Mouse (Mus musculus): ENCODE results near the gene Tff2. TPM values are rescaled to one million over a fixed set of nuclear protein-coding genes. Genes with fewer than 3 reads are reported as not detected.

Tff2 gene
- polyA plus RNA-seq, 1 experiment from 2014 or later, result not detected

- Histone ChIP-seq H3K27me3 (replicated peaks) (no peaks in the 10 kb centered on the region), H3K9ac (replicated peaks) (no peak overlapping the region), H3K9me3 (replicated peaks) (no peaks in the 10 kb centered on the region), H3K27ac (replicated peaks) (no peak overlapping the region), H3K36me3 (no peaks in the 10 kb centered on the region), H3K4me2 (no peak overlapping the region), H3K4me3 (replicated peaks) (no peak overlapping the region), H3K4me1 (no peaks in the 10 kb centered on the region)
- no peak for ATAC-seq (ENCODE audit: low FRiP score)
- WGBS, result 81% methylated on average over 15 of the region's 15 CpGs
Measured at GRCm38 (mm10) chr17:31133776-31134175, 10.3 kb downstream of the Tff2 start.

GRCm38 (mm10) chr17:31131269-31131821 is 12.7 kb downstream of the Tff2 start:
- Histone ChIP-seq H3K4me1 (no peaks in the 10 kb centered on the region), H3K9me3 (replicated peaks) (no peaks in the 10 kb centered on the region), H3K36me3 (no peaks in the 10 kb centered on the region), H3K27me3 (replicated peaks) (no peaks in the 10 kb centered on the region), H3K4me3 (replicated peaks) (no peak overlapping the region), H3K9ac (replicated peaks) (no peak overlapping the region), H3K27ac (replicated peaks) (no peak overlapping the region), H3K4me2 (no peak overlapping the region)
- no peak for ATAC-seq (ENCODE audit: low FRiP score)
- 89% methylated on average over 10 of the region's 10 CpGs for WGBS

- no peak within 1 kb of the TSS for H3K27ac ChIP-seq (replicated peaks)
- no peak within 1 kb of the TSS for H3K4me2 ChIP-seq
- no peaks in the 10 kb centered on the region for H3K27me3 ChIP-seq (replicated peaks)
- no peak within 1 kb of the TSS for H3K4me3 ChIP-seq (replicated peaks)
- no peaks in the 10 kb centered on the region for H3K36me3 ChIP-seq
- H3K4me1 ChIP-seq, result peaks cover 3% of the 10 kb centered on the region; the same call in 1 of the 2 replicates
- no peaks in the 10 kb centered on the region for H3K9me3 ChIP-seq (replicated peaks)
- 9% methylated on average over 2 of the region's 2 CpGs for WGBS
- no peak for ATAC-seq (ENCODE audit: low FRiP score)
- no peak within 1 kb of the TSS for H3K9ac ChIP-seq (replicated peaks)
Measured at GRCm38 (mm10) chr17:31129452-31129851, 14.6 kb downstream of the Tff2 start, which contains the start of gene Tff3. Gene Tff3, minus strand, starts transcription at chr17:31129646.

- no peaks in the 10 kb centered on the region for H3K36me3 ChIP-seq
- H3K4me3 ChIP-seq (replicated peaks), result no peak overlapping the region
- no peak overlapping the region for H3K9ac ChIP-seq (replicated peaks)
- H3K27me3 ChIP-seq (replicated peaks), result no peaks in the 10 kb centered on the region
- peaks cover 3% of the 10 kb centered on the region; the same call in 1 of the 2 replicates for H3K4me1 ChIP-seq
- H3K4me2 ChIP-seq, result no peak overlapping the region
- ATAC-seq (ENCODE audit: low FRiP score), result no peak
- WGBS, result 91% methylated on average over 9 of the region's 9 CpGs
- no peak overlapping the region for H3K27ac ChIP-seq (replicated peaks)
- no peaks in the 10 kb centered on the region; the same call in 1 of the 2 replicates for H3K9me3 ChIP-seq (replicated peaks)
Measured at GRCm38 (mm10) chr17:31128708-31129318, 15.3 kb downstream of the Tff2 start.

- ATAC-seq (ENCODE audit: low FRiP score), result no peak
- peaks cover 3% of the 10 kb centered on the region; the same call in 1 of the 2 replicates for H3K4me1 ChIP-seq
- H3K9ac ChIP-seq (replicated peaks), result no peak overlapping the region
- H3K27ac ChIP-seq (replicated peaks), result no peak overlapping the region
- H3K27me3 ChIP-seq (replicated peaks), result no peaks in the 10 kb centered on the region
- WGBS, result 50% methylated on average over 9 of the region's 9 CpGs
- H3K9me3 ChIP-seq (replicated peaks), result no peaks in the 10 kb centered on the region; the same call in 1 of the 2 replicates
- H3K4me2 ChIP-seq, result no peak overlapping the region
- H3K36me3 ChIP-seq, result no peaks in the 10 kb centered on the region
- no peak overlapping the region for H3K4me3 ChIP-seq (replicated peaks)
Measured at GRCm38 (mm10) chr17:31125548-31126266, 18.4 kb downstream of the Tff2 start.

- H3K27me3 ChIP-seq (replicated peaks), result no peaks in the 10 kb centered on the region
- H3K4me1 ChIP-seq, result peaks cover 3% of the 10 kb centered on the region; the same call in 1 of the 2 replicates
- H3K4me3 ChIP-seq (replicated peaks), result no peak overlapping the region
- no peak overlapping the region for H3K4me2 ChIP-seq
- no peak for ATAC-seq (ENCODE audit: low FRiP score)
- H3K27ac ChIP-seq (replicated peaks), result no peak overlapping the region
- H3K36me3 ChIP-seq, result 0 out of 2 replicates have a peak, but pooled peaks cover 3% of the 10 kb centered on the region
- WGBS, result 10% methylated on average over 8 of the region's 8 CpGs
- H3K9me3 ChIP-seq (replicated peaks), result no peaks in the 10 kb centered on the region; the same call in 1 of the 2 replicates
- no peak overlapping the region for H3K9ac ChIP-seq (replicated peaks)
Measured at GRCm38 (mm10) chr17:31121975-31122374, 22.1 kb downstream of the Tff2 start.

GRCm38 (mm10) chr17:31119429-31119828 is 24.7 kb downstream of the Tff2 start:
- H3K4me1 ChIP-seq, result no peaks in the 10 kb centered on the region

GRCm38 (mm10) chr17:31117946-31118345 is 26.1 kb downstream of the Tff2 start:
- Histone ChIP-seq H3K4me2 (no peak overlapping the region), H3K27me3 (replicated peaks) (no peaks in the 10 kb centered on the region), H3K4me3 (replicated peaks) (no peak overlapping the region), H3K4me1 (no peaks in the 10 kb centered on the region), H3K9ac (replicated peaks) (no peak overlapping the region), H3K27ac (replicated peaks) (no peak overlapping the region), H3K36me3 (peaks cover 28% of the 10 kb centered on the region), H3K9me3 (replicated peaks) (no peaks in the 10 kb centered on the region)
- 87% methylated on average over 5 of the region's 5 CpGs for WGBS
- no peak for ATAC-seq (ENCODE audit: low FRiP score)

More at GRCm38 (mm10) chr17:31119429-31119828, 24.7 kb downstream of the Tff2 start:
- Histone ChIP-seq H3K4me3 (replicated peaks) (no peak overlapping the region), H3K27me3 (replicated peaks) (no peaks in the 10 kb centered on the region), H3K9ac (replicated peaks) (no peak overlapping the region), H3K36me3 (peaks cover 17% of the 10 kb centered on the region), H3K9me3 (replicated peaks) (no peaks in the 10 kb centered on the region; the same call in 1 of the 2 replicates), H3K27ac (replicated peaks) (no peak overlapping the region), H3K4me2 (no peak overlapping the region)
- WGBS, result 8% methylated on average over 7 of the region's 7 CpGs
- ATAC-seq (ENCODE audit: low FRiP score), result peak; percentile 38; the same call in 1 of the 2 replicates

GRCm38 (mm10) chr17:31116063-31116462 is 28.0 kb downstream of the Tff2 start:
- Histone ChIP-seq H3K4me2 (no peak overlapping the region), H3K36me3 (peaks cover 46% of the 10 kb centered on the region), H3K27me3 (replicated peaks) (no peaks in the 10 kb centered on the region), H3K9me3 (replicated peaks) (no peaks in the 10 kb centered on the region), H3K9ac (replicated peaks) (no peak overlapping the region), H3K4me1 (no peaks in the 10 kb centered on the region), H3K27ac (replicated peaks) (no peak overlapping the region), H3K4me3 (replicated peaks) (no peak overlapping the region)
- ATAC-seq (ENCODE audit: low FRiP score), result no peak
- WGBS, result 83% methylated on average over 6 of the region's 6 CpGs

GRCm38 (mm10) chr17:31113191-31113856 is 30.8 kb downstream of the Tff2 start:
- Histone ChIP-seq H3K36me3 (peaks cover 71% of the 10 kb centered on the region), H3K27ac (replicated peaks) (no peak overlapping the region), H3K27me3 (replicated peaks) (no peaks in the 10 kb centered on the region), H3K4me2 (no peak overlapping the region), H3K4me1 (no peaks in the 10 kb centered on the region), H3K4me3 (replicated peaks) (no peak overlapping the region), H3K9me3 (replicated peaks) (no peaks in the 10 kb centered on the region), H3K9ac (replicated peaks) (no peak overlapping the region)
- 32% methylated on average over 9 of the region's 9 CpGs for WGBS
- no peak for ATAC-seq (ENCODE audit: low FRiP score)

- 94% methylated on average over 15 of the region's 15 CpGs for WGBS
- H3K9ac ChIP-seq (replicated peaks), result no peak overlapping the region
- no peak overlapping the region for H3K4me2 ChIP-seq
- no peak for ATAC-seq (ENCODE audit: low FRiP score)
- no peak overlapping the region for H3K4me3 ChIP-seq (replicated peaks)
- peaks cover 73% of the 10 kb centered on the region for H3K36me3 ChIP-seq
- no peak overlapping the region for H3K27ac ChIP-seq (replicated peaks)
- no peaks in the 10 kb centered on the region for H3K9me3 ChIP-seq (replicated peaks)
- H3K4me1 ChIP-seq, result no peaks in the 10 kb centered on the region
- H3K27me3 ChIP-seq (replicated peaks), result no peaks in the 10 kb centered on the region
Measured at GRCm38 (mm10) chr17:31108388-31108787, 35.7 kb downstream of the Tff2 start.
